Mouse (Mus musculus): Measurements from ENCODE around the gene S100a1. TPM values are rescaled to one million over a fixed set of nuclear protein-coding genes. Genes with fewer than 3 reads are reported as not detected.

S100a1 gene
- total RNA-seq, 2 experiments from 2014 or later = 113 to 116 TPM

DNA sequence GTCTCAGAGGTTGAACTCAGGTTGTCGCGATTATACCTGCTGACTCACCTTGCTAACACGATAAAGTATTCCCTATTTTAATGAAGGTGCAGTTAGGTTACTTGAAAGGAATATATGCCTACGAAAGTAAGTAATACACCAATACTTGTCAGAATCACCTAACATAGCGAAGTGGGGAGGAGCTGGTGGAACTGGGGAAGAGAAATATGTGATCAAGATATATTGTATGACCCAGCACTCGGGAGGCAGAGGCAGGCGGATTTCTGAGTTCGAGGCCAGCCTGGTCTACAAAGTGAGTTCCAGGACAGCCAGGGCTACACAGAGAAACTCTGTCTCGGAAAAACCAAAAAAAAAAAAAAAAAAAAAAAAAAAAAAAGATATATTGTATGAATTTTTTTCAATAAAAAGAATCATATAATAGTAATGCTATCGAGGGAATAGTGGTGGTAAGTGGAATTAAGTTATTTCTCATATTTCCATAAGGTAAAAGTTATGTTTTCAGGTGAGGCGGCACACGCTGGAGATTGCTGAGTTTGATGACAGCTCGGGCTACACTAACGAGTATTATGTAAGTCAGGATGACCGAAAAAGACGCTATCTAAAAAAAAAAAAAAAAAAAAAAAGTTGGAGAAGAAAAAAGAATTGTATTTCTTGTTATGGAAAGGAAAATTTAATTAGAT is 38.9 kb downstream of the S100a1 start:
- no peak for DNase-seq (ENCODE audit: low spot score in 2 of 2)

GRCm38 (mm10) chr3:90472213-90472612 is 42.0 kb downstream of the S100a1 start:
- intact Hi-C loops (cut with DNase I) = loop anchor here (10.0 kb wide), 1 partner anchor 177 kb away; the partner anchor contains the start of gene Gatad2b
- DNase-seq (ENCODE audit: low spot score in 2 of 2) = no peak

More for the DNA sequence above, 38.9 kb downstream of the S100a1 start:
- intact Hi-C loops (cut with DNase I) = loop anchor here (10.0 kb wide), 1 partner anchor 180 kb away; the partner anchor contains the start of gene Gatad2b

- intact Hi-C loops (cut with DNase I) = loop anchor here (5.0 kb wide), 1 partner anchor 35 kb away; the partner anchor contains the start of gene Ints3
- DNase-seq (ENCODE audit: low spot score in 2 of 2) = no peak
Observed at GRCm38 (mm10) chr3:90467618-90468300, 46.4 kb downstream of the S100a1 start.

DNA sequence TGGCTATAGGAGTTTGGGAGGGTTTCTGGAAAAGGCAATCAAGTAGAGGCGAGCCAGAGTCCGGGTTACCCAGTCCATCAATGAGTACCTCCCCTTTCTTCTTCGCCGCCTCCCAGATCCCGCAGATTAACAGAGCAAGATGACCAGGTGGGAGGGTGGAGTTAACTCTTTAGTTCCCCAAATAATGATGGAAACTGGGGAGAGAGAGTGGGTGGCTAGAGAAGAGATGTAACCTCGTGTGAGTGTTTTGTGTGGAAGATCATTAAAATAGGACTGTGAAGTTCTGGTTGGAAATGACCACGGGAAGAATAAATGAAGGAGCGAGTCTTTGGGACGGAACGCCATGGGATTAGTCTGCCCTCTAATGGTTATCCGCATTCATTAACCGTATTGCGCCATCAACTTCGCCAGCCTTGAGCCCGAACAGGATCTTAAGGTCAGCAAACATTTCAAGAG is 47.9 kb downstream of the S100a1 start:
- DNase-seq (ENCODE audit: low spot score in 2 of 2) = peak; percentile 54 to 71
- intact Hi-C loops (cut with DNase I) = loop anchor here (1.0 to 5.0 kb wide), 2 partner anchors 34 to 54 kb away; partner anchors contain the start of gene Ints3

GRCm38 (mm10) chr3:90465686-90466310 is 48.4 kb downstream of the S100a1 start, which contains the start of gene Npr1:
Npr1 (minus strand) TSS chr3:90465866.
- intact Hi-C loops (cut with DNase I) = loop anchor here (1.0 to 5.0 kb wide), 2 partner anchors 33 to 53 kb away; partner anchors contain the start of gene Ints3
- DNase-seq (ENCODE audit: low spot score in 2 of 2) = no peak

- DNase-seq (ENCODE audit: low spot score in 2 of 2) = no peak
- intact Hi-C loops (cut with DNase I) = loop anchor here (5.0 kb wide), 1 partner anchor 33 kb away; the partner anchor contains the start of gene Ints3
Observed at GRCm38 (mm10) chr3:90465081-90465685, 49.0 kb downstream of the S100a1 start.

- intact Hi-C loops (cut with DNase I) = loop anchor here (5.0 kb wide), 1 partner anchor 32 kb away; the partner anchor contains the start of gene Ints3
- no peak for DNase-seq (ENCODE audit: low spot score in 2 of 2)
Observed at GRCm38 (mm10) chr3:90464552-90465080, 49.6 kb downstream of the S100a1 start.

DNA sequence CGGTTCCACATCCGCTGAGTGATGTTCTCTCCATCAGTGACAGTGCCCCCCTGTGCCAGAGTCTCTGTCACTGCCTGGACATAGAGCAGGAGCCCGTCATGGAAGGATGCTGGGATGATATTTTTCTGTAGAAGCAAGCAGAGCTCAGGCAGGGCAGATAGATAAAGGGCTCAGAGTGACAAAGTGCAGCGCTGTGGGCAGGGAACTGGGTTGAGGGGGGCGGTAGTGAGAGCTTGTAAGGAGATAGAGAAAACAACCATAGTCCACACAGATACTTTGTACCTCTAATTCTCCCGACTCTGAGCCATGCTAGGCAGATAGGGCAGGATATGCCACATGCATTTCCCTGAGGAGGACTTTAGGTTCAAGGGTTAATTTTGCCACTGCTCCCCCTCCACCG is 51.6 kb downstream of the S100a1 start:
- intact Hi-C loops (cut with DNase I) = no loop called here
- DNase-seq (ENCODE audit: low spot score in 2 of 2) = no peak

GRCm38 (mm10) chr3:90461935-90462334 is 52.3 kb downstream of the S100a1 start:
- intact Hi-C loops (cut with DNase I) = no loop called here
- DNase-seq (ENCODE audit: low spot score in 2 of 2) = no peak

Other genes starting within 250 kb of the S100a1 start
- gene Dennd4b, start 249.2 kb downstream of the S100a1 start, total RNA-seq (2021) = 10 to 100 TPM; 30.5 to 33.4 TPM
- gene Gatad2b, start 221.2 kb downstream of the S100a1 start, total RNA-seq (2021) = 10 to 100 TPM; 88.3 to 97.4 TPM
- 1 to 10 TPM; 7.2 to 8.1 TPM for gene Slc27a3, start 124.5 kb downstream of the S100a1 start, total RNA-seq (2021)
- gene Ints3, start 80.8 kb downstream of the S100a1 start, total RNA-seq (2021) = 10 to 100 TPM; 64.3 to 70.2 TPM
- gene Npr1, start 48.5 kb downstream of the S100a1 start, total RNA-seq (2021) = 1 to 10 TPM; 3.0 to 3.1 TPM
- 10 to 100 TPM; 81.2 to 84.6 TPM for gene Ilf2, start 38.3 kb downstream of the S100a1 start, total RNA-seq (2021)
- gene Snapin, start 23.4 kb downstream of the S100a1 start, total RNA-seq (2021) = 10 to 100 TPM; 46.6 to 52.8 TPM
- gene Chtop, start 4.9 kb downstream of the S100a1 start, total RNA-seq (2021) = 100 to 1,000 TPM; 177 to 179 TPM
- 10 to 100 TPM; 17.0 to 21.1 TPM for gene S100a13, start within 50 bp of the S100a1 start, total RNA-seq (2021)
- under 1 TPM; 0.50 to 0.71 TPM for gene S100a14, start 12.5 kb upstream of the S100a1 start, total RNA-seq (2021)
- gene S100a16, start 22.9 kb upstream of the S100a1 start, total RNA-seq (2021) = 10 to 100 TPM; 73.7 to 82.8 TPM
- gene S100a3, start 46.2 kb upstream of the S100a1 start, total RNA-seq (2021) = 1 to 10 TPM; 1.1 to 1.4 TPM
- gene S100a2, start 75.9 kb upstream of the S100a1 start, total RNA-seq (2021) = not detected
- gene Gm42674, start 87.5 kb upstream of the S100a1 start, total RNA-seq (2021) = not detected
- gene S100a4, start 89.4 kb upstream of the S100a1 start, total RNA-seq (2021) = 1 to 10 TPM; 3.6 to 7.5 TPM
- not detected for gene S100a5, start 94.1 kb upstream of the S100a1 start, total RNA-seq (2021)
- gene S100a6, start 98.5 kb upstream of the S100a1 start, total RNA-seq (2021) = 10 to 100 TPM; 24.6 to 31.1 TPM
- gene S100a7a, start 139.6 kb upstream of the S100a1 start, total RNA-seq (2021) = under 1 TPM; 0.69 to 0.94 TPM
- gene S100a8, start 154.6 kb upstream of the S100a1 start, total RNA-seq (2021) = not detected
- gene S100a9, start 181.3 kb upstream of the S100a1 start, total RNA-seq (2021) = not detected
- not detected for gene Pglyrp4, start 212.5 kb upstream of the S100a1 start, total RNA-seq (2021)

All from left cerebral cortex, postnatal 25 days (tissue).